Mouse (Mus musculus) ES-CJ7 (cell line): ENCODE measurements at regions not wholly inside any gene's neighbourhood (a gene's known extent, or its start where the extent isn't known, plus 50 kb on each side); places are given as distances from the start of the nearest gene placed in this dataset.

Experiments used
- DNase-seq: peaks from one replicate; pipeline ENCODE4 v3.0.0; 2011; ENCODE audit warnings: low read depth, low spot score

- DNase-seq: no peak
Observed at GRCm38 (mm10) chr14:28626951-28627350, 122.4 kb downstream of the Wnt5a start.

GRCm38 (mm10) chr14:28635175-28635574 is 130.6 kb downstream of the Wnt5a start:
- no peak for DNase-seq

GRCm38 (mm10) chr14:28639056-28639455 is 134.5 kb downstream of the Wnt5a start:
- DNase-seq: no peak

GRCm38 (mm10) chr14:28645807-28646206 is 141.3 kb downstream of the Wnt5a start:
- no peak for DNase-seq

- DNase-seq: no peak
Observed at GRCm38 (mm10) chr14:28649411-28649810, 144.9 kb downstream of the Wnt5a start.

- no peak for DNase-seq
Observed at GRCm38 (mm10) chr14:28653059-28653930, 148.7 kb downstream of the Wnt5a start.

- no peak for DNase-seq
Observed at GRCm38 (mm10) chr14:28657216-28657615, 152.7 kb downstream of the Wnt5a start.

- DNase-seq: no peak
Observed at GRCm38 (mm10) chr14:28660872-28661588, 156.5 kb downstream of the Wnt5a start.

GRCm38 (mm10) chr14:28663316-28663715 is 158.8 kb downstream of the Wnt5a start:
- no peak for DNase-seq

- no peak for DNase-seq
Observed at GRCm38 (mm10) chr14:28664121-28664520, 159.6 kb downstream of the Wnt5a start.

GRCm38 (mm10) chr14:28675476-28675875 is 170.9 kb downstream of the Wnt5a start:
- DNase-seq: no peak

GRCm38 (mm10) chr14:28699780-28700179 is 195.2 kb downstream of the Wnt5a start:
- no peak for DNase-seq

- no peak for DNase-seq
Observed at GRCm38 (mm10) chr14:28704729-28705128, 200.2 kb downstream of the Wnt5a start.

GRCm38 (mm10) chr14:28714598-28714997 is 210.0 kb downstream of the Wnt5a start:
- DNase-seq: no peak

GRCm38 (mm10) chr14:28720545-28720944 is 216.0 kb downstream of the Wnt5a start:
- no peak for DNase-seq

- no peak for DNase-seq
Observed at GRCm38 (mm10) chr14:28725666-28726065, 221.1 kb downstream of the Wnt5a start.

- DNase-seq: no peak
Observed at GRCm38 (mm10) chr14:28733496-28733895, 228.9 kb downstream of the Wnt5a start.

- no peak for DNase-seq
Observed at GRCm38 (mm10) chr14:28735446-28735845, 230.9 kb downstream of the Wnt5a start.

- DNase-seq: no peak
Observed at GRCm38 (mm10) chr14:28740076-28740475, 235.5 kb downstream of the Wnt5a start.

- no peak for DNase-seq
Observed at GRCm38 (mm10) chr14:28741418-28741817, 236.9 kb downstream of the Wnt5a start.

- no peak for DNase-seq
Observed at GRCm38 (mm10) chr14:28743673-28744072, 239.1 kb downstream of the Wnt5a start.

GRCm38 (mm10) chr14:28750301-28750700 is 245.8 kb downstream of the Wnt5a start:
- DNase-seq: no peak

GRCm38 (mm10) chr14:28765201-28765600 is 252.8 kb upstream of the Lrtm1 start:
- DNase-seq: no peak
